Mouse (Mus musculus) limb, embryonic 13.5 days (tissue): ENCODE measurements at regions not wholly inside any gene's neighbourhood (a gene's known extent, or its start where the extent isn't known, plus 50 kb on each side); places are given as distances from the start of the nearest gene placed in this dataset.

Experiments
- ATAC-seq: fragments of 200-750 bp; cut with Nextera tagmentation; 2 replicates; pipeline ENCODE4 v1.8.0; 2017; ENCODE audit warnings: low read depth, moderate number of reproducible peaks, moderate TSS enrichment; ENCODE audit not compliant: low FRiP score
- H3K27ac ChIP-seq: fragments of 300-500 bp; sonication (generic); 2 replicates; pipeline ENCODE4 v1.5.1; 2015; ENCODE audit warnings: inconsistent platforms, mild to moderate bottlenecking, moderate library complexity
- H3K27me3 ChIP-seq: fragments of 300-500 bp; sonication (generic); 2 replicates; pipeline ENCODE4 v1.6.1; 2015; ENCODE audit warnings: mild to moderate bottlenecking, inconsistent platforms
- H3K36me3 ChIP-seq: fragments of 300-500 bp; sonication (generic); 2 replicates; pipeline ENCODE4 v1.6.1; 2015; ENCODE audit warnings: inconsistent platforms, mild to moderate bottlenecking, moderate library complexity
- H3K4me1 ChIP-seq: fragments of 300-500 bp; sonication (generic); 2 replicates; pipeline ENCODE4 v1.6.1; 2015; ENCODE audit warnings: inconsistent platforms
- H3K4me2 ChIP-seq: fragments of 300-500 bp; sonication (generic); replicated peaks from 2 replicates; pipeline ENCODE4 v1.6.1; 2015; ENCODE audit warnings: inconsistent platforms, mild to moderate bottlenecking, moderate library complexity
- H3K4me3 ChIP-seq: fragments of 300-500 bp; sonication (generic); 2 replicates; pipeline ENCODE4 v1.5.1; 2015; ENCODE audit warnings: moderate library complexity, mild to moderate bottlenecking, inconsistent platforms
- H3K9ac ChIP-seq: fragments of 300-500 bp; sonication (generic); 2 replicates; pipeline ENCODE4 v1.6.1; 2015; ENCODE audit warnings: mild to moderate bottlenecking, inconsistent platforms
- H3K9me3 ChIP-seq: fragments of 300-500 bp; sonication (generic); 2 replicates; pipeline ENCODE4 v1.6.1; 2016; ENCODE audit warnings: inconsistent platforms
- WGBS: fragments of 180-500 bp; shearing (Covaris S2); methylation state at CpG from one replicate; pipeline ENCODE4 v1.1.7; 2015; 5-methylcytosine and 5-hydroxymethylcytosine counted together

DNA sequence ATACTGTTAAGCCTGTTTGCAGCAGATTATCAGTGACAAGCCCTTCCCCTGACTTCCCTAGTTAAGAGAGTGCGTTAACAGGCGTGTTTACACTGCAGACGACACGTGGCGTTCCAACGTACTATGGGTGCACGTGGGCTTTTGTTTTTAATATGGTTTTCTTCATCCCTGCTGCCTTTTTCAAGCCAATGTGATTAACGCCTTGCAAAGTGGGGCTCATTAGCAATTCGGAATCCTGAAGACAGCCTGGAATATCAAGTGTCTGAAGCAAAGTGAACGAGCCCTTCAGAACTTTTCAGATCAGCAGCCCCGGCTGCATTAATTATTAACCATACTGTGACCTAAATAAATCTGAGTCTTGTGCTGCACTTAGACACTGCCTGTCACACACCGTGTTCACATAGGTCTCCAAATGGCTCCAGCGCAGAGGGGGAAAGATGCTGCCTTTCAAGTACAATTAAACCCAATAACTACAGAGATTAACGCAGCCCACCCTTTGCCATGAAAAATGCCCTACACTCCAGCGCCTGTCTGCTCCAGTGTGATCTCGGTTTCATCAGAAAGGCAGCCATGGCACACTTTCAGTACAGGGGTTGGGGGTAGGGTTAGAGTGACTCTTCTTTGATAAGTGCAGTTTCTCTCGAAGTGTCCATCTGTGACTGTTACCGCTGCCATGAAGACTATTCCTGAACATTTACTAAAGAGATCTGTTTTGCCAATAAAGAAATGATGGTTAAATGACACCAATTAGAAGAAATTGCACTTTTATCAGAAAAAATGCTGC, 140.7 kb upstream of the Tcerg1l start:
- Histone ChIP-seq H3K4me2 (no peak overlapping the region), H3K9ac (no peak overlapping the region), H3K36me3 (no peaks in the 10 kb centered on the region), H3K4me3 (no peak overlapping the region), H3K27me3 (no peaks in the 10 kb centered on the region), H3K9me3 (no peaks in the 10 kb centered on the region), H3K4me1 (no peaks in the 10 kb centered on the region), H3K27ac (no peak overlapping the region)
- 60% methylated on average over 18 of the region's 18 CpGs for WGBS
- no peak for ATAC-seq

DNA sequence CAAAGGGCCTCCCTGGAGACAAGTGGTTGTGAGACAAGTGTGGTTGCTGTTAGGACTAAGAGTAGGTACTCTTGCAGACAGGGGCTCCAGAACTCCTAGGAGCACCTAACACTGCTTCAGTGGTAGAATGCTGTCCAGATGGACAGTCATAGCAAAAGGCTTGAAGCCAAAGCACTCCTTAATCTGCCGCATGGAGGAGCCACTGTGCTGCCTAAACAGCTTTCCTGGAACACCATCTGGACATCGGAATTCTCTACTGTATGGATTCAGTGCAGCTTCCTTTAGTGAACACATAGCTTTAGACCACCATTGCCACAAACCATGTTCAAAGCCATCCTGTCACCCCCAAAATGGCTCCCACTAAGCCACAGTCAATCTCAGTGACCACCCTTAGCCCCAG, 128.6 kb upstream of the Tcerg1l start:
- 84% methylated on average over 2 of the region's 2 CpGs for WGBS
- Histone ChIP-seq H3K36me3 (no peaks in the 10 kb centered on the region), H3K4me1 (no peaks in the 10 kb centered on the region), H3K9ac (no peak overlapping the region), H3K9me3 (no peaks in the 10 kb centered on the region), H3K27me3 (no peaks in the 10 kb centered on the region), H3K4me3 (no peak overlapping the region), H3K4me2 (no peak overlapping the region), H3K27ac (no peak overlapping the region)
- no peak for ATAC-seq

DNA sequence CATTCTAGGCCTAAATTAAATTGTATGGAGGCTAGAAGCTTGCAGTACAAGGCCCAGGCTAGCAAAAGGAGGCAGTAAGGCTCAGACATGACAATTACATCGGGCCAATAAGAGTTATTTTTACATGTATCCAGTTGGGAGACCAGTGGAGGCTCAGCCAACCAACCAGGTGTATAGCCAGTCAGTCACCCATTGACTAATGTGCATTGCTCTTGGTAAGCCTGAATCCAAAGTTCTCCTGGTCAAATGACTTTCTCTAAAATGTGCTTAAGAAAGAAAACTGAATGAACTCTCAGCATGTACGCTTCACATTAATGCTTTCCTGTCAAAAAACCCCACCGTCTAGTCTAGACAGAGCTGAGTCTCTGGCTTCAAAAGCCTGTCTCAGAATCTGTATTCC, 127.4 kb upstream of the Tcerg1l start:
- no peak overlapping the region for H3K4me2 ChIP-seq
- 84% methylated on average over 3 of the region's 3 CpGs for WGBS
- no peaks in the 10 kb centered on the region for H3K36me3 ChIP-seq
- H3K9me3 ChIP-seq = no peaks in the 10 kb centered on the region
- H3K4me1 ChIP-seq = no peaks in the 10 kb centered on the region
- H3K27ac ChIP-seq = no peak overlapping the region
- H3K27me3 ChIP-seq = no peaks in the 10 kb centered on the region
- no peak overlapping the region for H3K9ac ChIP-seq
- no peak for ATAC-seq
- H3K4me3 ChIP-seq = no peak overlapping the region

DNA sequence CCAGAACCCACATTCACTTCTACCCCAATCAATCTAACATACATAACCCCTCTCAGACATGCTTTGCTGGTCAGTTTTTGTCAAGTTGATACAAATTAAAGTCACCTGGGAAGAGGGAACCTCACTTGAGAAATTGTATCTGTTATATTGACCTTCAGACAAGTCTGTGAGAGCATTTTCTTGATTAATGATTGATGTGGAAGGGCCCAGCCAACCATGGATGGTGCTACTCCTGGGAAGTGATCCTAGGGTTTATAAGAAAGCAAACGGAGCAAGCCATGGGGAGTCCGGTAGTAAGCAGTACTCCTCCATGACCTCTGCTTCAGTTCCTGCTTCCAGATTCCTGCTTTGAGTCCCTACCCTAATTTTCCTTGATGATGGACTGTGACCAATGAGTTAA, 116.6 kb upstream of the Tcerg1l start:
- H3K4me3 ChIP-seq = no peak overlapping the region
- H3K9me3 ChIP-seq = no peaks in the 10 kb centered on the region
- no peak overlapping the region for H3K9ac ChIP-seq
- WGBS = 87% methylated on average over 2 of the region's 2 CpGs
- H3K27me3 ChIP-seq = no peaks in the 10 kb centered on the region
- H3K27ac ChIP-seq = no peak overlapping the region
- no peaks in the 10 kb centered on the region for H3K4me1 ChIP-seq
- H3K36me3 ChIP-seq = no peaks in the 10 kb centered on the region
- ATAC-seq = no peak
- no peak overlapping the region for H3K4me2 ChIP-seq

DNA sequence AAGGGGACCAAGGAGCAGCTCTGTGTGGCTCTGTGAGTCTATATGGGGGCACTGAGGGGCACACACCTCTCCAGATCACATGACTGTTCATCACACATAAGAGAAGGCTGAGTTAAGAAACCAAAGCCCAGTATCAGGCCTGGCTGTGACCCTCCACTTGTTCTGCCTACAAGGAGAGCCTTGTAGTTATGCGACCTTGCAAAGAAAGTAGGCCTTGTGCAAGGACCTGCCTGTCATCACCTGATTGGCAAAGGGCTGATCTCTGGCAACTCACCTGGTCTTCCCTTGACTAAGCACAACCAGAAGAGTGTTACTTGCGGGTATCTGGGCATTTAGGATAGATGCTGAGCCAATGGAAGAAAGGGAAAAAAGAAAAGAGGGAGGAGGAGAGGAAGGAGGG, 107.7 kb upstream of the Tcerg1l start:
- no peaks in the 10 kb centered on the region for H3K36me3 ChIP-seq
- no peak overlapping the region for H3K9ac ChIP-seq
- H3K4me3 ChIP-seq = no peak overlapping the region
- ATAC-seq = no peak
- peaks cover 4% of the 10 kb centered on the region for H3K9me3 ChIP-seq
- H3K4me2 ChIP-seq = no peak overlapping the region
- 83% methylated on average over 2 of the region's 2 CpGs for WGBS
- H3K27ac ChIP-seq = no peak overlapping the region
- no peaks in the 10 kb centered on the region for H3K27me3 ChIP-seq
- H3K4me1 ChIP-seq = no peaks in the 10 kb centered on the region

DNA sequence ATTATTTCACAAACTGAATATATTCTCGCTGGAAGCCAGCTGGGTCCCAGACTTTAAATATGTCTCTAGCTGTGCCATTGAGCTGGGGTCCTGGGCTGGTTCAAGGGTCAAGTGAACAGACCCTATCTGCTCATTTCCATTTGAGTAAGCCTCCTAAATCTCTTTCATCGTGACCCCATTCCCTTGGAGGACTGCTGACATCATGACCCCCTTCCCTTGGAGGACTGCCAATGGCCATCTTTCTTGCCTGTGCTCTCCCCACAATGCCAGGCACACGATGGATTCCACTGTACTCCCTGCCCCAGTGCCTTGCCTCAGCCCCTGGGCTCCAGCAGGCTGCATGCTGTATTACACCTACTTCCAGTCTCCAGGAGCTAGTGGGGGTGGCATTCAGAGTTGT, 106.5 kb upstream of the Tcerg1l start:
- no peak overlapping the region for H3K27ac ChIP-seq
- H3K4me1 ChIP-seq = no peaks in the 10 kb centered on the region
- ATAC-seq = no peak
- WGBS = 70% methylated on average over 3 of the region's 3 CpGs
- peaks cover 4% of the 10 kb centered on the region for H3K9me3 ChIP-seq
- H3K9ac ChIP-seq = no peak overlapping the region
- no peak overlapping the region for H3K4me3 ChIP-seq
- no peak overlapping the region for H3K4me2 ChIP-seq
- no peaks in the 10 kb centered on the region for H3K27me3 ChIP-seq
- H3K36me3 ChIP-seq = no peaks in the 10 kb centered on the region

DNA sequence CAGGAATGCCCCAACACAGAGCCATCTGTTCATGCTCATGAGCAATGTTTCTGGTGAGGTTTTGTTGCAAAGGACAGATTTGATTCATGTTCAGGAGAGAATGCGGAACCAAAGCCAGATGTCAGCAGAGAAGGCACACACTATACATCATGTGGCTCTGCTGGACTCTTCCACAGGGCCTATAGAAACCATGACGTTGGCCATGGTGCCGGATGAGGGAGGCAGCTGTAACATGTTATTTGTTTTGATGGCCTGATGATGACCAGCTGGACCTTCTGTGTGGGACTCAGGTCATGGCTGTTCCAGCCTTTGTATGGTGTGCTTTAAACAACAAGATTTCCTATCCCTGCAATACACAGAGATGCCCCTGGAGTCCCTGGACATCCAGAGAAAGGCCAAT, 105.5 kb upstream of the Tcerg1l start:
- peaks cover 4% of the 10 kb centered on the region for H3K9me3 ChIP-seq
- 64% methylated on average over 3 of the region's 3 CpGs for WGBS
- ATAC-seq = no peak
- H3K9ac ChIP-seq = no peak overlapping the region
- H3K36me3 ChIP-seq = no peaks in the 10 kb centered on the region
- H3K4me3 ChIP-seq = no peak overlapping the region
- H3K27me3 ChIP-seq = no peaks in the 10 kb centered on the region
- no peak overlapping the region for H3K4me2 ChIP-seq
- H3K27ac ChIP-seq = no peak overlapping the region
- H3K4me1 ChIP-seq = no peaks in the 10 kb centered on the region

DNA sequence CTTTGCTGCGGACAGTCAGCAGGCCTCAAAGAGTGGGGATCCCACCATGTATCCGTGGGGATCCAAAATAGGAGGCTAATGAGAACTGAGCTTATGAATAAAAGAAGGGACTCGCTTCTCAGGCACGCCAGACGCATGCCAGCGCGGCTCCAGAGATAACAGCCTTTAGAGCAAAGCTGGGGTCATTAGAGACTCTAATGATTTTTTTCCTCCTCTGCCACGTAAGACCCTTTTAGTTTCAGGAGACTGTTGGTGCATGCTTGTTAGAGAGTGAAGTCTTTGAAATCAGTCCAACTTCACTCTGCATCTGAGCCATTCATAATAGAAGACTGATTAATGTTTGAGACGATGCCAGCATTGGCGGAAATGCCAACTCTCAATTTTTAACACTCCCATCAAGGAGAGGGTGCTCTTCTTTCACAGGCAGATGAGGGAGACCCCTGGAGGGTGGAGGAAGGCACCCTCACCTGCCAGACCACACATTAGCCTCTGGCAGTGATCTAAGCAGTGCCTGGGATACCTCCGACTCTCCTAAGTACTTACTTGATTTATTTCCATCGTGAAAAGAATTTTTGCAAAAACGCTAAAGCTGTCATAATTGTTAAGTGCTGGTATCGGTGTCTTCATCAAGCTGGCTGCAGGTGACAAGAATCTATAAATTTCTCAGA, 104.0 kb upstream of the Tcerg1l start:
- no peak for ATAC-seq
- WGBS = 72% methylated on average over 14 of the region's 14 CpGs
- Histone ChIP-seq H3K9ac (no peak overlapping the region), H3K27ac (no peak overlapping the region), H3K4me2 (no peak overlapping the region), H3K27me3 (no peaks in the 10 kb centered on the region), H3K9me3 (no peaks in the 10 kb centered on the region), H3K4me1 (no peaks in the 10 kb centered on the region), H3K36me3 (no peaks in the 10 kb centered on the region), H3K4me3 (no peak overlapping the region)

DNA sequence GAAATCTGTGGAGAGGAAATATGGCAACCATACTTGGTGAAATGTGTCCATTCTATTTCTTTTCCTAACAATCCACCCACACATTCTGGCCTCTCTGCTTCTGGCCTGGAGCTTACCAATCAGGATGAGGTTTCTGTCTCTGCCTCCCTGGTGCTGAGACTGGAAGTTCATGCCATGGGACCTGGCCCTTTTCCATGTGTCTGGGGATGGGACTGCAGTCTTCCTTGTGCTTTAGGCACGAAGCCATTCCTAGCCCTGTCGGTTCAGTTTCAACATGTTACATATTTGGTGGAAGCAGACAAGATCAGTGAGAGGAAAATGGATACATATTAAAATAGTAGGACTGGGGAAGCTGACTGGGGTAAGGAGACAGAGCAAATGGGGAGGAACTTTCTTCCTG, 100.2 kb upstream of the Tcerg1l start:
- Histone ChIP-seq H3K4me1 (no peaks in the 10 kb centered on the region), H3K27ac (no peak overlapping the region), H3K27me3 (no peaks in the 10 kb centered on the region), H3K4me2 (no peak overlapping the region), H3K9me3 (no peaks in the 10 kb centered on the region), H3K36me3 (no peaks in the 10 kb centered on the region), H3K4me3 (no peak overlapping the region), H3K9ac (no peak overlapping the region)
- no peak for ATAC-seq
- WGBS = 76% methylated on average over 2 of the region's 2 CpGs

DNA sequence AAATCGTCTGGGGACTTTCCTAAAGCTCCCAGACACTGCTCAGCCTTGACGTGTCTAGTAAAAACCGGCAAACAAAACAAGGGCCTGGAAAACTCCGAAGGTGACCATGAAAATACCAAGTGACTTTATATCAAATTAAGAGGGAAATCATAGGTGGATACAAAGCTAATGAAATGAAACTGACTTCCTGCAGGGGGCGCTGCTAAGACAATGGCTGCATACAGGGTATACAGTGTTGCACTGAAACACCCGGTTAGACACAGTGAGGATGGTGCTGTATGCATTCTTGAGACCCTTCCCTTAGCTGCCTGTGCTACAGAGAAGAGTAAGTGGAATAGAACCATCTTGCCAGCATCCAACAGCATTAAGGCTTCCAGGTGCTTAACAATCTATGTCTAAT, 99.7 kb upstream of the Tcerg1l start:
- no peaks in the 10 kb centered on the region for H3K4me1 ChIP-seq
- no peaks in the 10 kb centered on the region for H3K9me3 ChIP-seq
- H3K27me3 ChIP-seq = no peaks in the 10 kb centered on the region
- no peak overlapping the region for H3K9ac ChIP-seq
- H3K27ac ChIP-seq = no peak overlapping the region
- H3K4me2 ChIP-seq = no peak overlapping the region
- H3K4me3 ChIP-seq = no peak overlapping the region
- H3K36me3 ChIP-seq = no peaks in the 10 kb centered on the region
- WGBS = 47% methylated on average over 6 of the region's 6 CpGs
- no peak for ATAC-seq

DNA sequence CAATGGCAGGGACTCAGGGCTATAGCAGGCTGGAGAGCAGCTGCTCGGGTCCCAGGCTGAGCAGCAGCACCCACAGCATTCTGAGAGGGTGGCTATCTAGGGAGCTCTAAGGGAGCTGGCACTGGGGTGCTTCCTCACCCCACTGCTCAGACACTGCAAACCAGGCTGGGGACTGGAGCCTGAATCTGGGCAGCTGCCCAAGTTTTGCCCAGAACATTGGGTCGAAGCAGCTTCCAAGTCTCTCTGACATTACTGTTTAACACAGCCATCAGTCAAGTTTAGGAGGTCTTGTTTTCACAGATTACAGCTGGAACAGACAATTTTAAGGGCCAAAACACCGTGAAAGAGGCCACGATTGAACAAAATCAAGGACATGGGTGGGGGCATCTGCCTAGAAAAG, 96.1 kb upstream of the Tcerg1l start:
- no peak overlapping the region for H3K4me2 ChIP-seq
- no peaks in the 10 kb centered on the region for H3K36me3 ChIP-seq
- H3K27ac ChIP-seq = no peak overlapping the region
- H3K9ac ChIP-seq = no peak overlapping the region
- no peaks in the 10 kb centered on the region for H3K9me3 ChIP-seq
- H3K27me3 ChIP-seq = no peaks in the 10 kb centered on the region
- 73% methylated on average over 4 of the region's 4 CpGs for WGBS
- no peak for ATAC-seq
- H3K4me1 ChIP-seq = no peaks in the 10 kb centered on the region
- no peak overlapping the region for H3K4me3 ChIP-seq

DNA sequence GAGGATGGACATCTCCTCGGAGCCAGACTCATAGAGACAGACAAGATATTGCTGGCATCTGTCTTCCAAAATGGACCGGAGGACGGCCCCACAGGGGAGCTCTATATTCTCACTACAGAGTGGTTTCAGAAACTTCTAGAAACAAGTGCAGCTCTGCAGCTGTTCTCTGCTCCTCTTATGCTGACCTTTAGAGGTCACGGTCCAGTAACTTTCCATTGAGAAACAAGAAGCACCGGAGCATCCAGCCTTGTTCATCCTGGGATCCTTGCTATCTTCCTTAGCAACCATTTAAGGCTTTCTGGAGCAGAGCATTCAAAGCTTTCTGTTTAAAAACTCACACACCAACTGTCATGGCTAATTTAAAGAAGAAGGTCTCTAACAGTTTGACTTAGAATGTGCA, 94.7 kb upstream of the Tcerg1l start:
- Histone ChIP-seq H3K27me3 (no peaks in the 10 kb centered on the region), H3K9ac (no peak overlapping the region), H3K4me3 (no peak overlapping the region), H3K36me3 (no peaks in the 10 kb centered on the region), H3K9me3 (no peaks in the 10 kb centered on the region; the same call in 1 of the 2 replicates), H3K27ac (no peak overlapping the region), H3K4me2 (no peak overlapping the region), H3K4me1 (no peaks in the 10 kb centered on the region)
- ATAC-seq = no peak
- 90% methylated on average over 5 of the region's 5 CpGs for WGBS

DNA sequence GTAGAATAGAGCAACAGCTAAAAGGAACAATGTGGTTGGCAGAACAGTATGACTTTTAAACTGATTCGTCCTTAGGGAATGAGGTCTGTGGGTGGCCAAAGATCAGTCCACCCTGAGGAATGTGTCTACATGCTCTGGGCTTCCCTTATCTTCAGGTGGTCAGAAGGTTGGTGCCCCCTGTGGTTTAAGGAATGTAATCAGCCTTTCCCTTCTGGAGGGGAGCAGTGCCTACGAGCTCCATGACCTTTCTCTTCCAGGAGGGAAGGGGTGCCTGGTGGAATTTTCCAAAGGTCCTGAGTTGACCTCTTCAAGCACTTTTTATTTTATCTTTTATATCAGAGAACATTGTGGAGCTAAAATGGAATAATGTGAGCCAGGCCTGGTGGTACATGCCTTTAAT, 91.9 kb upstream of the Tcerg1l start:
- no peak overlapping the region for H3K4me3 ChIP-seq
- no peaks in the 10 kb centered on the region for H3K4me1 ChIP-seq
- no peaks in the 10 kb centered on the region for H3K36me3 ChIP-seq
- no peak overlapping the region for H3K27ac ChIP-seq
- H3K4me2 ChIP-seq = no peak overlapping the region
- no peaks in the 10 kb centered on the region for H3K27me3 ChIP-seq
- H3K9me3 ChIP-seq = no peaks in the 10 kb centered on the region; the same call in 1 of the 2 replicates
- no peak for ATAC-seq
- 80% methylated on average over 2 of the region's 2 CpGs for WGBS
- H3K9ac ChIP-seq = no peak overlapping the region
